Mouse (Mus musculus): ENCODE measurements at regions not wholly inside any gene's neighbourhood (a gene's known extent, or its start where the extent isn't known, plus 50 kb on each side); places are given as distances from the start of the nearest gene placed in this dataset.
A peak's percentile ranks its signal among the peaks of the same experiment; 100 is the strongest.

GRCm38 (mm10) chr4:62777436-62777835 is 187.9 kb upstream of the Zfp618 start:
- Histone ChIP-seq H3K9ac (ENCODE audit: low read depth, low read length) (no peak overlapping the region), H3K4me1 (ENCODE audit: control insufficient read depth, insufficient read depth, low read length) (no peaks in the 10 kb centered on the region), H3K4me3 (ENCODE audit: low read depth, low read length) (no peak overlapping the region), H3K27me3 (ENCODE audit: control insufficient read depth, insufficient read depth, low read length) (peaks cover 21% of the 10 kb centered on the region; the same call in 1 of the 2 replicates), H3K9me3 (replicated peaks; ENCODE audit: control insufficient read depth, low read length) (no peaks in the 10 kb centered on the region), H3K27ac (ENCODE audit: low read depth, low read length) (no peak overlapping the region), H3K36me3 (ENCODE audit: control insufficient read depth, insufficient read depth, low read length) (no peaks in the 10 kb centered on the region), H3K4me2 (no peak overlapping the region)
- no peak for ATAC-seq (replicated peaks; ENCODE audit: insufficient number of reproducible peaks, low FRiP score, low TSS enrichment)
- WGBS (ENCODE audit: insufficient replicate concordance), result 54% methylated on average over 7 of the region's 7 CpGs

GRCm38 (mm10) chr4:62778621-62779020 is 186.8 kb upstream of the Zfp618 start:
- H3K4me1 ChIP-seq (ENCODE audit: control insufficient read depth, insufficient read depth, low read length), result no peaks in the 10 kb centered on the region
- no peak overlapping the region for H3K9ac ChIP-seq (ENCODE audit: low read depth, low read length)
- no peak overlapping the region for H3K4me2 ChIP-seq
- no peak overlapping the region for H3K27ac ChIP-seq (ENCODE audit: low read depth, low read length)
- no peaks in the 10 kb centered on the region for H3K9me3 ChIP-seq (replicated peaks; ENCODE audit: control insufficient read depth, low read length)
- no peaks in the 10 kb centered on the region for H3K36me3 ChIP-seq (ENCODE audit: control insufficient read depth, insufficient read depth, low read length)
- H3K4me3 ChIP-seq (ENCODE audit: low read depth, low read length), result no peak overlapping the region
- peaks cover 24% of the 10 kb centered on the region; the same call in 1 of the 2 replicates for H3K27me3 ChIP-seq (ENCODE audit: control insufficient read depth, insufficient read depth, low read length)
- WGBS (ENCODE audit: insufficient replicate concordance), result 78% methylated on average over 5 of the region's 5 CpGs
- ATAC-seq (replicated peaks; ENCODE audit: insufficient number of reproducible peaks, low FRiP score, low TSS enrichment), result no peak

- peak overlapping the region; percentile 70 for H3K4me2 ChIP-seq
- H3K9ac ChIP-seq (ENCODE audit: low read depth, low read length), result 0 out of 2 replicates have a peak overlapping the region, but pooled peaks have one; percentile 3
- peaks cover 22% of the 10 kb centered on the region; the same call in 1 of the 2 replicates for H3K27me3 ChIP-seq (ENCODE audit: control insufficient read depth, insufficient read depth, low read length)
- H3K36me3 ChIP-seq (ENCODE audit: control insufficient read depth, insufficient read depth, low read length), result no peaks in the 10 kb centered on the region
- WGBS (ENCODE audit: insufficient replicate concordance), result 1% methylated on average over 15 of the region's 15 CpGs
- H3K4me1 ChIP-seq (ENCODE audit: control insufficient read depth, insufficient read depth, low read length), result no peaks in the 10 kb centered on the region
- no peak; the same call in 1 of the 2 replicates for ATAC-seq (replicated peaks; ENCODE audit: insufficient number of reproducible peaks, low FRiP score, low TSS enrichment)
- peak overlapping the region; percentile 40 for H3K4me3 ChIP-seq (ENCODE audit: low read depth, low read length)
- no peaks in the 10 kb centered on the region for H3K9me3 ChIP-seq (replicated peaks; ENCODE audit: control insufficient read depth, low read length)
- no peak overlapping the region for H3K27ac ChIP-seq (ENCODE audit: low read depth, low read length)
Measured at GRCm38 (mm10) chr4:62780409-62780808, 185.0 kb upstream of the Zfp618 start.

GRCm38 (mm10) chr4:62780837-62781236 is 184.5 kb upstream of the Zfp618 start:
- WGBS (ENCODE audit: insufficient replicate concordance), result 35% methylated on average over 11 of the region's 11 CpGs
- no peak for ATAC-seq (replicated peaks; ENCODE audit: insufficient number of reproducible peaks, low FRiP score, low TSS enrichment)
- Histone ChIP-seq H3K4me3 (ENCODE audit: low read depth, low read length) (peak overlapping the region; percentile 40), H3K27ac (ENCODE audit: low read depth, low read length) (no peak overlapping the region), H3K9ac (ENCODE audit: low read depth, low read length) (0 out of 2 replicates have a peak overlapping the region, but pooled peaks have one; percentile 3), H3K27me3 (ENCODE audit: control insufficient read depth, insufficient read depth, low read length) (peaks cover 22% of the 10 kb centered on the region; the same call in 1 of the 2 replicates), H3K4me2 (peak overlapping the region; percentile 70), H3K9me3 (replicated peaks; ENCODE audit: control insufficient read depth, low read length) (no peaks in the 10 kb centered on the region), H3K36me3 (ENCODE audit: control insufficient read depth, insufficient read depth, low read length) (no peaks in the 10 kb centered on the region), H3K4me1 (ENCODE audit: control insufficient read depth, insufficient read depth, low read length) (no peaks in the 10 kb centered on the region)

GRCm38 (mm10) chr4:62781309-62781800 is 184.0 kb upstream of the Zfp618 start:
- H3K36me3 ChIP-seq (ENCODE audit: control insufficient read depth, insufficient read depth, low read length), result no peaks in the 10 kb centered on the region
- 17% methylated on average over 8 of the region's 8 CpGs for WGBS (ENCODE audit: insufficient replicate concordance)
- ATAC-seq (replicated peaks; ENCODE audit: insufficient number of reproducible peaks, low FRiP score, low TSS enrichment), result no peak

GRCm38 (mm10) chr4:62785711-62786110 is 179.7 kb upstream of the Zfp618 start:
- H3K27ac ChIP-seq (ENCODE audit: low read depth, low read length), result no peak overlapping the region
- H3K4me3 ChIP-seq (ENCODE audit: low read depth, low read length), result no peak overlapping the region
- H3K27me3 ChIP-seq (ENCODE audit: control insufficient read depth, insufficient read depth, low read length), result peaks cover 18% of the 10 kb centered on the region; the same call in 1 of the 2 replicates
- 87% methylated on average over 7 of the region's 7 CpGs for WGBS (ENCODE audit: insufficient replicate concordance)
- no peak overlapping the region for H3K9ac ChIP-seq (ENCODE audit: low read depth, low read length)
- no peaks in the 10 kb centered on the region for H3K4me1 ChIP-seq (ENCODE audit: control insufficient read depth, insufficient read depth, low read length)
- no peaks in the 10 kb centered on the region for H3K9me3 ChIP-seq (replicated peaks; ENCODE audit: control insufficient read depth, low read length)
- H3K36me3 ChIP-seq (ENCODE audit: control insufficient read depth, insufficient read depth, low read length), result no peaks in the 10 kb centered on the region
- ATAC-seq (replicated peaks; ENCODE audit: insufficient number of reproducible peaks, low FRiP score, low TSS enrichment), result no peak
- H3K4me2 ChIP-seq, result no peak overlapping the region

More at GRCm38 (mm10) chr4:62781309-62781800, 184.0 kb upstream of the Zfp618 start:
- no peaks in the 10 kb centered on the region for H3K4me1 ChIP-seq (ENCODE audit: control insufficient read depth, insufficient read depth, low read length)
- no peak overlapping the region for H3K4me3 ChIP-seq (ENCODE audit: low read depth, low read length)
- no peak overlapping the region for H3K4me2 ChIP-seq
- H3K9ac ChIP-seq (ENCODE audit: low read depth, low read length), result no peak overlapping the region
- no peak overlapping the region for H3K27ac ChIP-seq (ENCODE audit: low read depth, low read length)
- peaks cover 22% of the 10 kb centered on the region; the same call in 1 of the 2 replicates for H3K27me3 ChIP-seq (ENCODE audit: control insufficient read depth, insufficient read depth, low read length)
- no peaks in the 10 kb centered on the region for H3K9me3 ChIP-seq (replicated peaks; ENCODE audit: control insufficient read depth, low read length)

- no peak for ATAC-seq (replicated peaks; ENCODE audit: insufficient number of reproducible peaks, low FRiP score, low TSS enrichment)
- no peak overlapping the region for H3K27ac ChIP-seq (ENCODE audit: low read depth, low read length)
- no peaks in the 10 kb centered on the region for H3K9me3 ChIP-seq (replicated peaks; ENCODE audit: control insufficient read depth, low read length)
- H3K4me1 ChIP-seq (ENCODE audit: control insufficient read depth, insufficient read depth, low read length), result no peaks in the 10 kb centered on the region
- WGBS (ENCODE audit: insufficient replicate concordance), result 48% methylated on average over 4 of the region's 4 CpGs
- no peak overlapping the region for H3K4me3 ChIP-seq (ENCODE audit: low read depth, low read length)
- H3K27me3 ChIP-seq (ENCODE audit: control insufficient read depth, insufficient read depth, low read length), result no peaks in the 10 kb centered on the region
- H3K4me2 ChIP-seq, result no peak overlapping the region
- no peak overlapping the region for H3K9ac ChIP-seq (ENCODE audit: low read depth, low read length)
- H3K36me3 ChIP-seq (ENCODE audit: control insufficient read depth, insufficient read depth, low read length), result no peaks in the 10 kb centered on the region
Measured at GRCm38 (mm10) chr4:62789696-62790095, 175.7 kb upstream of the Zfp618 start.

- H3K9ac ChIP-seq (ENCODE audit: low read depth, low read length), result no peak overlapping the region
- H3K9me3 ChIP-seq (replicated peaks; ENCODE audit: control insufficient read depth, low read length), result no peaks in the 10 kb centered on the region
- no peak for ATAC-seq (replicated peaks; ENCODE audit: insufficient number of reproducible peaks, low FRiP score, low TSS enrichment)
- 56% methylated on average over 5 of the region's 5 CpGs for WGBS (ENCODE audit: insufficient replicate concordance)
- no peaks in the 10 kb centered on the region for H3K27me3 ChIP-seq (ENCODE audit: control insufficient read depth, insufficient read depth, low read length)
- H3K36me3 ChIP-seq (ENCODE audit: control insufficient read depth, insufficient read depth, low read length), result no peaks in the 10 kb centered on the region
- no peaks in the 10 kb centered on the region for H3K4me1 ChIP-seq (ENCODE audit: control insufficient read depth, insufficient read depth, low read length)
- no peak overlapping the region for H3K4me2 ChIP-seq
- no peak overlapping the region for H3K27ac ChIP-seq (ENCODE audit: low read depth, low read length)
- no peak overlapping the region for H3K4me3 ChIP-seq (ENCODE audit: low read depth, low read length)
Measured at GRCm38 (mm10) chr4:62793582-62793981, 171.8 kb upstream of the Zfp618 start.

- ATAC-seq (replicated peaks; ENCODE audit: insufficient number of reproducible peaks, low FRiP score, low TSS enrichment), result no peak
- H3K4me1 ChIP-seq (ENCODE audit: control insufficient read depth, insufficient read depth, low read length), result no peaks in the 10 kb centered on the region
- H3K36me3 ChIP-seq (ENCODE audit: control insufficient read depth, insufficient read depth, low read length), result no peaks in the 10 kb centered on the region
- 72% methylated on average over 10 of the region's 10 CpGs for WGBS (ENCODE audit: insufficient replicate concordance)
- no peaks in the 10 kb centered on the region for H3K9me3 ChIP-seq (replicated peaks; ENCODE audit: control insufficient read depth, low read length)
- no peak overlapping the region for H3K4me2 ChIP-seq
- H3K27ac ChIP-seq (ENCODE audit: low read depth, low read length), result no peak overlapping the region
- H3K27me3 ChIP-seq (ENCODE audit: control insufficient read depth, insufficient read depth, low read length), result no peaks in the 10 kb centered on the region
- H3K4me3 ChIP-seq (ENCODE audit: low read depth, low read length), result no peak overlapping the region
- no peak overlapping the region for H3K9ac ChIP-seq (ENCODE audit: low read depth, low read length)
Measured at GRCm38 (mm10) chr4:62795538-62795937, 169.8 kb upstream of the Zfp618 start.
